Mouse (Mus musculus) embryonic fibroblast, embryonic 13.5 days (primary cell): ENCODE measurements at regions not wholly inside any gene's neighbourhood (a gene's known extent, or its start where the extent isn't known, plus 50 kb on each side); places are given as distances from the start of the nearest gene placed in this dataset.

ENCODE experiments used
- H3K27ac ChIP-seq: 2 replicates; pipeline ENCODE4 v1.5.1; 2012; ENCODE audit warnings: low read length, control low read depth, inconsistent platforms; ENCODE audit not compliant: insufficient read depth
- H3K4me1 ChIP-seq: 2 replicates; pipeline ENCODE4 v1.6.1; 2011; ENCODE audit warnings: low read length; ENCODE audit not compliant: control insufficient read depth, insufficient read depth
- H3K4me3 ChIP-seq: 2 replicates; pipeline ENCODE4 v1.5.1; 2011; ENCODE audit warnings: mild to moderate bottlenecking, control low read depth, low read length; ENCODE audit not compliant: insufficient read depth
- CTCF ChIP-seq: IDR thresholded peaks from 2 replicates; pipeline ENCODE4 v1.5.1; 2011; ENCODE audit warnings: mild to moderate bottlenecking, control low read depth, low read length, moderate library complexity, borderline replicate concordance; ENCODE audit not compliant: insufficient read depth
- POLR2A ChIP-seq: IDR thresholded peaks from 2 replicates; pipeline ENCODE4 v1.6.1; 2011; ENCODE audit warnings: low read depth, mild to moderate bottlenecking, control low read depth, low read length, moderate library complexity

GRCm38 (mm10) chr17:83164728-83165127, 50.4 kb upstream of the Pkdcc start:
- 0 out of 2 replicates have a peak, but pooled peaks cover 2% of the 10 kb centered on the region for H3K4me1 ChIP-seq
- no peak overlapping the region for H3K27ac ChIP-seq

GRCm38 (mm10) chr17:83165140-83165539, 50.0 kb upstream of the Pkdcc start:
- H3K4me3 ChIP-seq = no peak overlapping the region
- H3K4me1 ChIP-seq = 0 out of 2 replicates have a peak, but pooled peaks cover 2% of the 10 kb centered on the region
- TF ChIP-seq CTCF = no peak
- no peak for TF ChIP-seq POLR2A
- no peak overlapping the region for H3K27ac ChIP-seq

More at GRCm38 (mm10) chr17:83164728-83165127, 50.4 kb upstream of the Pkdcc start:
- TF ChIP-seq CTCF (no peak), POLR2A (no peak)
- H3K4me3 ChIP-seq = no peak overlapping the region
